Mouse (Mus musculus) megakaryocyte, embryonic 14.5 days (primary cell): ENCODE measurements around the gene Trim43a.

Source experiments
- FLI1 ChIP-seq: IDR thresholded peaks from 2 replicates; pipeline ENCODE4 v1.6.1; 2012; ENCODE audit warnings: low read length, inconsistent platforms, mixed read lengths
- GATA1 ChIP-seq: IDR thresholded peaks from 3 replicates; pipeline ENCODE4 v1.6.1; 2012; ENCODE audit warnings: mixed read lengths, low read length, inconsistent platforms, borderline replicate concordance

DNA sequence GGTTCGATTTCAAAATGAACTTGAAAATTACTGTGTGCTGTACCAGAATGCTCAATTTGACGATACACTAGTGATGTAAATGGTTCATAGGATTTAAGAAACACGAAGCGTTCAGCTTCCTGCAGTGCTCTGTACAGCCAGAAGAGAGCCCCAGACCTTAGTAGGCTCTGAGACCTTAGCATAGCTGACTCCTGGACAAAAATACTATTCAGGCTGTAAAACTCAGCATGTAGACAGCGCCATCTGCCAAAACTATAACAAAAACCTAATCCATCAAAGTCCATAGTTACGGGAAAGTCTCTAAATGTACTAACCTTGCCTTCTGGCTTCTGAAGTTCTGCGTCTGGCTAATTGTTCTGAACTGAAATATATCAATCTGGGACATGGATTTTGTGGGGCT, 33.4 kb upstream of the Trim43a start:
- TF ChIP-seq GATA1 = no peak
- TF ChIP-seq FLI1 = no peak
